Mouse (Mus musculus): ENCODE results near the gene Gramd4.

DNA sequence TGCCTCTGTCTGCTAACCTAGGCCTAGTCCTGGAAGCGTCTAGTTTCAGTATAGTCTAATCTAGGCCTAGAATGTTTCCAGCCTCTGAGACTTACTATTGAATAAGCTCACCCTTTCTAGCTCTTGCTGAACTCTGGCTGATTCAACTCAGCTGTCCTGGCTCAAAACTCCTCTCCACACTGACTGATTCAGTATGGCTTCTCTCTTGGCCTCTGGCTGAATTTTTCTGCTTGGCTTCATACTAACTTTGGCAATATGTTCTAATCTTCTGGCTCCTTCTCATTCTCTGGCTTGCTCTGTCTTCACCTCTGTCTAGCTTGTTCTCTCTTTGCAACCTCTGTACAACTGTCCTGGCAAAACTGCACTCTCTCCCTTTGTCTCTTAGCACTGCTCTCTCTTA, 35.7 kb downstream of the Gramd4 start:
- TF ChIP-seq CTCF (IDR thresholded peaks at IDR 0.05; ENCODE audit: borderline replicate concordance, insufficient read depth, low read depth, low read length) (no peak), POLR2A (IDR thresholded peaks at IDR 0.05; ENCODE audit: borderline replicate concordance, insufficient read depth, low read length) (no peak)

All from cerebellum, adult 2 months (tissue).